Mouse (Mus musculus): ENCODE data around the gene Cisd3. TPM values are rescaled to one million over a fixed set of nuclear protein-coding genes. Genes with fewer than 3 reads are reported as not detected.
"Not testable (repeated sequence)": the region's sequence is repeated elsewhere in the genome, so short reads cannot be mapped to it uniquely, and the experiment has no call there.

The Cisd3 gene
- 1 to 10 TPM in 23 of 26 experiments, not detected in 3; 1.3 to 8.3 (median 3.4) TPM for total RNA-seq (2018; cell fraction: chromatin; rRNA removed)
- 10 to 100 TPM in 25 of 26 experiments, 1 to 10 TPM in 1; 8.5 to 24.4 (median 14.3) TPM for total RNA-seq (2018; cell fraction: cytosol; rRNA removed)
- total RNA-seq (2018; cell fraction: nucleus; rRNA removed) = 10 to 100 TPM in 1 of 26 experiments, 1 to 10 TPM in 25; 2.2 to 10.3 (median 5.7) TPM
- polyA plus RNA-seq (2018) = 9.0 to 17.9 TPM (median 13.7 TPM) in 3 replicates

DNA sequence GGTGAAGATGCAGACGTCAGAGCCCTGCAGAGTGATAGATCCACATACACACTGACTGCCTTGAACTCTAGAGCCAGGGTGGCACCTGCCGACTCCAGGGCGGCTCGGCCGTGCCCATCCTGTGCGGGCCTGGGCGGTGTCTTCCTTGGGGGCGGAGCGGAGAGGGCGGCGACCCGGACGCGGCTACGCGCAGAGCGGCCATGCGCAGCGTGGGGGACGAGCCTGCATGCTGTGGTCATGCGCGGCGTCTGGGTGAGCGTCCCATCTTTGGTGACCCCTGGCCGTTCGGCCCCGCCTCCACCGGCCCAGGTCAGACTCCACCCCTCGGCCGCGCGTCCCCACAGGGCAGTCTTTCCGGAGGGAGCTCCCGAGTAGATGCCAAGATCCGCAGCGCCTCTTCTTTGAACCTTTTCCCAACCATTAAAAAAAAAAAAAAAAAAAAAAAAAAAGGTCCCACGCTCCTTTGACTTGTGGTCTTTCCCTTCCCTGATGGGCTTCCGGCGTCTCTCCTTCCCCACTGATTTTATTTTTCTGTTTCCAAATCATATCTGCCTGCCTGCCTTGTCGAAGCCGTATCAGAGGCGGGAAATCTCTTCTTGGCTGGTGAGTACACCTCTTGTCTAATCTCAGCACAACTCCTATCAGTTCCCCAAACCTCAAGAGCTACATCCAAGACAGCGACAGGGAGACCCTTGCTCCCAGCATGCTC is at the start of gene Cisd3:
Cisd3 (plus strand) TSS at position 214 of the 709 bp plus-strand sequence.
- Histone ChIP-seq H3K36me3 (ENCODE audit: inconsistent target) (peaks cover 10% of the 10 kb centered on the region; the same call in 1 of the 2 replicates), H3K27ac (peak within 1 kb of the TSS; percentile 25; the same call in 1 of the 2 replicates), H3K79me2 (ENCODE audit: inconsistent target) (no peaks in the 10 kb centered on the region), H3K4me3 (ENCODE audit: inconsistent target) (peak within 1 kb of the TSS; percentile 22; the same call in 1 of the 2 replicates)
- WGBS (ENCODE audit: missing documents) = under 1% methylated on average over 33 of the region's 43 CpGs

GRCm38 (mm10) chr11:97641668-97642067 is 44.0 kb upstream of the Cisd3 start:
- Histone ChIP-seq H3K27ac (no peak overlapping the region), H3K36me3 (ENCODE audit: inconsistent target) (no peaks in the 10 kb centered on the region), H3K79me2 (ENCODE audit: inconsistent target) (no peaks in the 10 kb centered on the region), H3K4me3 (ENCODE audit: inconsistent target) (no peak overlapping the region)
- 0% methylated on average over 4 of the region's 8 CpGs for WGBS (ENCODE audit: missing documents)

- no peaks in the 10 kb centered on the region for H3K79me2 ChIP-seq (ENCODE audit: inconsistent target)
- H3K27ac ChIP-seq = no peak overlapping the region
- H3K4me3 ChIP-seq (ENCODE audit: inconsistent target) = no peak overlapping the region
- H3K36me3 ChIP-seq (ENCODE audit: inconsistent target) = no peaks in the 10 kb centered on the region
- WGBS (ENCODE audit: missing documents) = 64% methylated on average over 2 of the region's 2 CpGs
Observed at GRCm38 (mm10) chr11:97642746-97643145, 42.9 kb upstream of the Cisd3 start.

DNA sequence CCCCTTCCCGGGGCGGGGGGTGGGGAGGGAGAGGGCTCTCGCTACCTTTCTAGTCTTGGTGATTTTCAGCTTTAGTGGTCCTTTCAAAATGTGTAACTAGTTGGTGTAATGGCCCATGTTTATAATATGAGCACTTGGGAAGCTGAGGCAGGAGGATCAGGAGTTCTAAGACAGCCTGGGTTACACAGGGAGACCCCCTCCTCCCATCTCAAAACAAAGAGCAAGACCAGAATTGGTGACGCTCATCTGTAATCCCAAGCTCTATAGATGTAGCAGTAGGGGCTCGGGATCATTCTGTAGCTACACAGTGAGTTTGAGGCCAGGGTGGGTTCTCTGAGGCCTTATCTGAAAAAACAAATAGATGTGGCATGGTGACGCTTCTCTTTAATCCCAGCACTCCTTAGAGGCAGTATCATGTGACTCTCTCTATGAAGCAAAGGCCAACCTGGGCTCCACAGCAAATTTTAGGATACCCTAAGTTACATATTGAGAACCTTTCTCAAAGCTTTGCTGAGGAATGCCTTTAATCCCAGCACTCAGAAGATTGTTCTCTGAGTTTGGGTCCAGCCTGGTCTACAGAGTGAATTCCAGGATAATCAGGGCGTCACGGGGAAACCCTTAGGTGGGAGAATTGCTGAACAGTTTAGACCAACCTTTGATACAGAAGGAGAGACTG is 42.1 kb upstream of the Cisd3 start:
- H3K27ac ChIP-seq = no peak overlapping the region
- no peak overlapping the region for H3K4me3 ChIP-seq (ENCODE audit: inconsistent target)
- H3K36me3 ChIP-seq (ENCODE audit: inconsistent target) = no peaks in the 10 kb centered on the region
- no peaks in the 10 kb centered on the region for H3K79me2 ChIP-seq (ENCODE audit: inconsistent target)
- WGBS (ENCODE audit: missing documents) = 89% methylated on average over 8 of the region's 8 CpGs

- 10% methylated on average over 6 of the region's 6 CpGs for WGBS (ENCODE audit: missing documents)
- no peak overlapping the region for H3K27ac ChIP-seq
- no peak overlapping the region for H3K4me3 ChIP-seq (ENCODE audit: inconsistent target)
- no peaks in the 10 kb centered on the region for H3K36me3 ChIP-seq (ENCODE audit: inconsistent target)
- no peaks in the 10 kb centered on the region for H3K79me2 ChIP-seq (ENCODE audit: inconsistent target)
Observed at GRCm38 (mm10) chr11:97644834-97645233, 40.8 kb upstream of the Cisd3 start.

GRCm38 (mm10) chr11:97648541-97648940 is 37.1 kb upstream of the Cisd3 start:
- H3K27ac ChIP-seq; H3K79me2 ChIP-seq (ENCODE audit: inconsistent target); H3K36me3 ChIP-seq (ENCODE audit: inconsistent target); H3K4me3 ChIP-seq (ENCODE audit: inconsistent target): not testable (repeated sequence)
- 92% methylated on average over 2 of the region's 4 CpGs for WGBS (ENCODE audit: missing documents)

DNA sequence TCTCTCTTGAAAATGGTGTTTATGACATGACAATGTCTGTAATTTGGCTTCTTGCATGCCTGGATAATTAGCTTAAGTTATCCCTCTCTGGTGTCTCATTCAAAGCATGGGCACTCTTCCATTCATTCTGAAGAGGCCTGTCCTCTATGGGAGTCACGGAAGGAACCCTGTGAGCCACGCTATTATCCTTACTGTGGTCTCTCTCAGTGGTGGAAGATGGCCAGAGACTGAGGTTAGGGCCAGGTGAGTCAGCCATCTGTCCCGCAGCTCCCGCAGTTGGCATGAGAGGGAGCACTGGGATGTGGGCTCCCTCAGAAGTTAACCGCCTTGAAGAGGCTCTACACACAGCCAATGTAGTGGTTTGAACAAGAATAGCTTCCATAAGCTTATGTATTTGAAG is 35.3 kb upstream of the Cisd3 start:
- WGBS (ENCODE audit: missing documents) = 73% methylated on average over 5 of the region's 5 CpGs
- Histone ChIP-seq H3K27ac (no peak overlapping the region), H3K4me3 (ENCODE audit: inconsistent target) (no peak overlapping the region), H3K79me2 (ENCODE audit: inconsistent target) (no peaks in the 10 kb centered on the region), H3K36me3 (ENCODE audit: inconsistent target) (peaks cover 1% of the 10 kb centered on the region; the same call in 1 of the 2 replicates)

DNA sequence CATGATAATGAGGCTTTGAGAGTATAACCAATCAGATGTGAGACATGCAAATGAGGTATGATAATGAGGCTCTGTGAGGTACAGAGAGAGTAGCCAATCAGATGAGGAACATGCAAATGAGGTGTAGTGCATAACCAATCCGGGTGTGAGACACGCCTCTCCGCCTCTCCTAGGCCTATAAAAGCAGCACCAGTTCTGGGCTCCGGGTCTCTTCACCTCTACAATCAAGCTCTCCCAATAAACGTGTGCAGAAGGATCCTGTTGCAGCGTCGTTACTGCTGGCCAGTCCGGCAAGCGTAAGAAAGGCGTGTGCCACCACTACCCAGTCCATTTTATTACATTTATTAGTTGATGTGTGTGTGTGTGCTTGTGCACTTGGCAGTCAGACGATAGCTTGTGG is 32.2 kb upstream of the Cisd3 start:
- WGBS (ENCODE audit: missing documents) = 98% methylated on average over 8 of the region's 11 CpGs
- H3K27ac ChIP-seq; H3K4me3 ChIP-seq (ENCODE audit: inconsistent target): not testable (repeated sequence)
- peaks cover 15% of the 10 kb centered on the region; the same call in 1 of the 2 replicates for H3K36me3 ChIP-seq (ENCODE audit: inconsistent target)
- peaks cover 22% of the 10 kb centered on the region for H3K79me2 ChIP-seq (ENCODE audit: inconsistent target)

DNA sequence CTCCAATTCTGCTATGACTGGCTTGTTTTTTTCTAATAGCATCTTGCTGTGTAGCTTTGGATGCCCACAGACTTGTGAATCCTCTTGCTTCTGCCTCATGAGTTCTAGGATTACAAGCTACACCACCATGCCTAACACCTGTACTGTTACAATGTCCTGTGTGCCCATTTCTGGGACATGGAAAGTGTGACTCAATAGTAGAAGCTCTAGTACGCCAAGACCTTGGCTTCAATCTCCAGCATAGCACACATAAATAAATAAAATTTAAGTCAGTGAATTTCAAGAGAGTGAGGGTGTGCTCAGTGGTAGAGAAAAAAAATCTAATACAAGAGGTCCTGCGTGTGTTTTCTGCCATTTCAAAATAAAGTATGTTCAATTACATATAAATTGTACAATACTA is 31.4 kb upstream of the Cisd3 start:
- no peak overlapping the region for H3K4me3 ChIP-seq (ENCODE audit: inconsistent target)
- peaks cover 27% of the 10 kb centered on the region for H3K79me2 ChIP-seq (ENCODE audit: inconsistent target)
- H3K27ac ChIP-seq = no peak overlapping the region
- H3K36me3 ChIP-seq (ENCODE audit: inconsistent target) = peaks cover 15% of the 10 kb centered on the region; the same call in 1 of the 2 replicates
- 92% methylated on average over 2 of the region's 2 CpGs for WGBS (ENCODE audit: missing documents)

- H3K4me3 ChIP-seq (ENCODE audit: inconsistent target) = no peak overlapping the region
- WGBS (ENCODE audit: missing documents) = 90% methylated on average over 13 of the region's 14 CpGs
- no peak overlapping the region for H3K27ac ChIP-seq
- peaks cover 27% of the 10 kb centered on the region for H3K79me2 ChIP-seq (ENCODE audit: inconsistent target)
- H3K36me3 ChIP-seq (ENCODE audit: inconsistent target) = peaks cover 15% of the 10 kb centered on the region; the same call in 1 of the 2 replicates
Observed at GRCm38 (mm10) chr11:97656269-97656971, 29.2 kb upstream of the Cisd3 start.

DNA sequence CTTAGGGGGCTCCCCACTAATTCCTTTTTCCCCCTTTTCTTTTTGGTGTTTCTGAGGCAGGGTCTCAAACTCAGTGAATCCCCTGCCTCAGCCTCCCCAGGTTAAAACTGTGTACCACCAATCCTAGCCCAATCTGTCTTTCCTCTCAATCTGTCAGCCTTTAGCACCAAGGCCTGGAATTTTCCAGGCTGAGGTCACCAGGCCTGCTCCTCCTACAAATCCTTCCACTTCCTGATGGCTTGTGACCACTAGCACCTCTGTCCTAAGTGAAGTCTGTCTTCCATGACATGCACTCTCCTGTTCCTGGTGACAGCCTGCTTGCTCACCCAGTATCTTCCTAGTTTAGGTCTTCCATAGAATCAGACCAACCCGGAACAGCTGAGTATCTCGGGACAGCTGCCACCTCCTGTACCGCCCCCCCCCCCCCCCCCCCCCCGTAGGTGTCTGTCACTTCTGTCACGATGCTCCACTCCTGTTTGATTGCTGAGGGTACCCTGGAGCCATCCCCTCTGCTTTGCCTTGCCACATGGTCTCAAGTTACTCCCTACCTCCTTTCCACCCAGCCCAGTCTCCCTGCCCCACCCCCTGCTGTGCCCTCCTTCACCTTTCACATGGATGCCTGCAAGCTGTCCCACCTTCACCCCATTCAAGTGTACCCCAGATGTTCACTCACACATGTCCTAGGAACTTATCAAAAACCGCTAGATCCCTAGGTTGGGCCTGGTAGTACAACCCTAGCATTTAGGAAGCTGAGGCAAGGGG is 28.3 kb upstream of the Cisd3 start:
- H3K4me3 ChIP-seq (ENCODE audit: inconsistent target) = no peak overlapping the region
- 95% methylated on average over 3 of the region's 6 CpGs for WGBS (ENCODE audit: missing documents)
- H3K27ac ChIP-seq = no peak overlapping the region
- H3K79me2 ChIP-seq (ENCODE audit: inconsistent target) = peaks cover 27% of the 10 kb centered on the region
- H3K36me3 ChIP-seq (ENCODE audit: inconsistent target) = peaks cover 15% of the 10 kb centered on the region; the same call in 1 of the 2 replicates

DNA sequence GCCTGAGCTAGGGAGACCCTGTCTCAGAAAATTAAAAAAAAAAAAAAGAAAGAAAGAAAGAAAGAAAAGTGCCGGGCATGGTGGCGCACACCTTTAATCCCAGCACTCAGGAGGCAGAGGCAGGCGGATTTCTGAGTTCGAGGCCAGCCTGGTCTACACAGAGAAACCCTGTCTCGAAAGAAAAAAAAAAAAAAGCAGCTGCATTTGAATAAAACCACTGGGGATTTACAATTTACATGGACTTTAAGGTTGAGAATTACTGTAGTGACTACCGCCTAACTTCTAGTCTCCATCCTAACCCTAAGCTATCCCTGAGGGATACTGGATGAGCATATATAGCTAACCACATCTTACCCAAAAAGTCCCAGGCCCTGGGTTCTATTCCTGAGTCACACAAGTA is 27.7 kb upstream of the Cisd3 start:
- WGBS (ENCODE audit: missing documents) = 93% methylated on average over 1 of the region's 6 CpGs
- not testable (repeated sequence) for H3K4me3 ChIP-seq (ENCODE audit: inconsistent target)

GRCm38 (mm10) chr11:97658751-97659266 is 26.8 kb upstream of the Cisd3 start:
- H3K27ac ChIP-seq = peak overlapping the region; percentile 99
- peaks cover 28% of the 10 kb centered on the region for H3K79me2 ChIP-seq (ENCODE audit: inconsistent target)
- peaks cover 15% of the 10 kb centered on the region; the same call in 1 of the 2 replicates for H3K36me3 ChIP-seq (ENCODE audit: inconsistent target)
- peak overlapping the region; percentile 91 for H3K4me3 ChIP-seq (ENCODE audit: inconsistent target)
- 66% methylated on average over 11 of the region's 11 CpGs for WGBS (ENCODE audit: missing documents)

More for the DNA sequence above, 27.7 kb upstream of the Cisd3 start:
- Histone ChIP-seq H3K79me2 (ENCODE audit: inconsistent target) (peaks cover 27% of the 10 kb centered on the region), H3K36me3 (ENCODE audit: inconsistent target) (peaks cover 15% of the 10 kb centered on the region; the same call in 1 of the 2 replicates), H3K27ac (peak overlapping the region; percentile 99)
